Mouse (Mus musculus): ENCODE results near the gene Il10rb. TPM values are rescaled to one million over a fixed set of nuclear protein-coding genes. Genes with fewer than 3 reads are reported as not detected.

The Il10rb gene
- total RNA-seq, 2 experiments from 2014 or later = 9.0 to 10.1 TPM

GRCm38 (mm10) chr16:91464594-91465504, 58.9 kb downstream of the Il10rb start:
- intact Hi-C loops (cut with DNase I; ENCODE audit: low total_unique reads) = no loop called here
- peak; percentile 91 for DNase-seq

GRCm38 (mm10) chr16:91465505-91466240, 59.7 kb downstream of the Il10rb start:
- intact Hi-C loops (cut with DNase I; ENCODE audit: low total_unique reads) = no loop called here

GRCm38 (mm10) chr16:91466566-91466965, 60.6 kb downstream of the Il10rb start:
- intact Hi-C loops (cut with DNase I; ENCODE audit: low total_unique reads) = no loop called here
- DNase-seq = no peak

More at GRCm38 (mm10) chr16:91465505-91466240, 59.7 kb downstream of the Il10rb start:
- DNase-seq = no peak

GRCm38 (mm10) chr16:91470470-91470869, 64.5 kb downstream of the Il10rb start:
- DNase-seq = no peak
- intact Hi-C loops (cut with DNase I; ENCODE audit: low total_unique reads) = no loop called here

GRCm38 (mm10) chr16:91471481-91471880, 65.5 kb downstream of the Il10rb start:
- DNase-seq = no peak
- intact Hi-C loops (cut with DNase I; ENCODE audit: low total_unique reads) = no loop called here

Other genes starting within 250 kb of the Il10rb start
- not detected for gene Olig2, start 180.7 kb upstream of the Il10rb start, total RNA-seq (2021)
- gene Olig1, start 136.4 kb upstream of the Il10rb start, total RNA-seq (2021) = not detected
- gene Ifnar2, start 33.4 kb upstream of the Il10rb start, total RNA-seq (2021) = 10 to 100 TPM; 14.6 to 15.2 TPM
- gene Gm21970, start 14.4 kb upstream of the Il10rb start, total RNA-seq (2021) = not detected
- 10 to 100 TPM; 26.1 to 28.7 TPM for gene Ifnar1, start 79.1 kb downstream of the Il10rb start, total RNA-seq (2021)
- gene Ifngr2, start 140.9 kb downstream of the Il10rb start, total RNA-seq (2021) = 10 to 100 TPM; 51.4 to 54.4 TPM
- 10 to 100 TPM; 16.0 to 16.9 TPM for gene Tmem50b, start 191.6 kb downstream of the Il10rb start, total RNA-seq (2021)
- gene Dnajc28, start 212.9 kb downstream of the Il10rb start, total RNA-seq (2021) = 1 to 10 TPM; 6.6 to 8.5 TPM
- 10 to 100 TPM; 45.2 to 54.1 TPM for gene Gart, start 240.8 kb downstream of the Il10rb start, total RNA-seq (2021)
- gene Son, start 241.3 kb downstream of the Il10rb start, total RNA-seq (2021) = 10 to 100 TPM; 95.5 to 96.9 TPM

Measured in gastrocnemius, postnatal 14 days (tissue).